Mouse (Mus musculus): ENCODE measurements at regions not wholly inside any gene's neighbourhood (a gene's known extent, or its start where the extent isn't known, plus 50 kb on each side); places are given as distances from the start of the nearest gene placed in this dataset.

DNA sequence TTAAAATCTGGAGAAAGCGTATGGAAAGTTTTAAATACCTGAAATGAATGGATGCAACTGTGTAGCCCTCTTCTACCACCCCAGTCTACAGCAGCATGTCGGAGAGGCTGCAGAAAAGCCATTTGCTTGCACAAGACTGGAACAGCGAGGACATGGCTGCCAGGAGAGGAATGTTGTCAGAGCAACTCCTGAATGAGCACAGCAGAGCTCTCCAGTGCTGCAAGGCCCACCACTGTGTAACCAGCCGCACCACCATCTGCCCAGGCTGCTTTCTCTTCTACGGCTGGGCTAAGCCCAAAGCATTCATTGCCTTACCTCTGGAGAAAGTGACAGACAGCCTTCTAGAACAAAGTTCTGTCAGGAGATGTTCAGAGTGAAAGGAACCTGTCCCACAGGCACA, 65.3 kb upstream of the Gm11238 start:
- DNase-seq (ENCODE audit: low spot score) (peak; percentile 52), ATAC-seq (ENCODE audit: low FRiP score) (no peak)
- 83% methylated on average over 5 of the region's 5 CpGs for WGBS

GRCm38 (mm10) chr4:73531604-73532003, 76.1 kb upstream of the Gm11238 start:
- DNase-seq (ENCODE audit: low spot score) = no peak
- Histone ChIP-seq H3K4me3 (ENCODE audit: low read depth, low read length) (no peak overlapping the region), H3K9me3 (ENCODE audit: low read length) (no peaks in the 10 kb centered on the region), H3K4me2 (ENCODE audit: low read depth, low read length, poor library complexity, severe bottlenecking) (no peak overlapping the region), H3K9ac (replicated peaks; ENCODE audit: low read length, poor library complexity, severe bottlenecking) (no peak overlapping the region), H3K27me3 (ENCODE audit: insufficient read depth, low read length) (no peaks in the 10 kb centered on the region), H3K27ac (ENCODE audit: low read depth, low read length) (no peak overlapping the region), H3K4me1 (ENCODE audit: insufficient read depth, low read length) (no peaks in the 10 kb centered on the region), H3K36me3 (ENCODE audit: insufficient read depth, low read length) (no peaks in the 10 kb centered on the region)
- no peak for TF ChIP-seq CTCF (IDR thresholded peaks at IDR 0.05)
- no peak for ATAC-seq (ENCODE audit: low FRiP score)
- WGBS = 94% methylated on average over 1 of the region's 1 CpGs

More for the DNA sequence above, 65.3 kb upstream of the Gm11238 start:
- Histone ChIP-seq H3K9me3 (ENCODE audit: low read length) (no peaks in the 10 kb centered on the region), H3K4me1 (ENCODE audit: insufficient read depth, low read length) (no peaks in the 10 kb centered on the region), H3K27me3 (ENCODE audit: insufficient read depth, low read length) (no peaks in the 10 kb centered on the region), H3K27ac (ENCODE audit: low read depth, low read length) (no peak overlapping the region), H3K4me2 (ENCODE audit: low read depth, low read length, poor library complexity, severe bottlenecking) (no peak overlapping the region), H3K36me3 (ENCODE audit: insufficient read depth, low read length) (no peaks in the 10 kb centered on the region), H3K9ac (replicated peaks; ENCODE audit: low read length, poor library complexity, severe bottlenecking) (no peak overlapping the region), H3K4me3 (ENCODE audit: low read depth, low read length) (no peak overlapping the region)
- TF ChIP-seq CTCF (IDR thresholded peaks at IDR 0.05) = no peak

DNA sequence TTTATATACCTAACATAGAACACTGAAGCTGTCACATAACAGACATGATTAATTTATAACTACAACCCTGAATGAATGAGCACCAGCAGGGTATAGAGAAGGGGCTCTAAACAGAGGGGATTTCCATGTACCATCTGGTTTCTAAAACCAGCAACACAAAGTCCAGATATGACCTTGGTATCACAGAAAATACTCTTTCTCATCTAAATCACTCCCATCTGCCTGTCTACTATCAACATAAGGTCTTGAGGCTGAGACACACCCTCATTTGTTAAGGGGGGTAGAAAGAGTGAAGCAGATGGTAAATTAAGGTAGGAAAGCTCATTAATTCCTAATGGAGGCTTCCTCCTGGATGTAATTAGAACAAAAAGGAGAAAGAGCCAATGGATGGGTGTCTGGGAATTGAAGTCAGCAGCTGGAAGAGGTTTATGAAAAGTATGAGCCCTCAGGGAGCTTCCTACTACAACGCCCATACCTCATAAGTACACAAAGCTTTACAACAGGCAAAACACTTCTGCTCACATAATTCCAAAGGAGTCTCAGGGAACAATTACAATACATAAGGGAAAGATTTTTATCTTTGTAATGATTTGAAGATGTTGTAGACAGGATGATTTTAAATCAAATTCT, 83.0 kb upstream of the Gm11238 start:
- Histone ChIP-seq H3K36me3 (ENCODE audit: insufficient read depth, low read length) (no peaks in the 10 kb centered on the region), H3K27me3 (ENCODE audit: insufficient read depth, low read length) (no peaks in the 10 kb centered on the region), H3K4me3 (ENCODE audit: low read depth, low read length) (no peak overlapping the region), H3K27ac (ENCODE audit: low read depth, low read length) (no peak overlapping the region), H3K9me3 (ENCODE audit: low read length) (no peaks in the 10 kb centered on the region), H3K4me2 (ENCODE audit: low read depth, low read length, poor library complexity, severe bottlenecking) (no peak overlapping the region), H3K9ac (replicated peaks; ENCODE audit: low read length, poor library complexity, severe bottlenecking) (no peak overlapping the region), H3K4me1 (ENCODE audit: insufficient read depth, low read length) (no peaks in the 10 kb centered on the region)
- ATAC-seq (ENCODE audit: low FRiP score) = no peak
- no peak for DNase-seq (ENCODE audit: low spot score)
- TF ChIP-seq CTCF (IDR thresholded peaks at IDR 0.05) = no peak
- 79% methylated on average over 1 of the region's 1 CpGs for WGBS

- ATAC-seq (ENCODE audit: low FRiP score) = no peak
- no peak for TF ChIP-seq CTCF (IDR thresholded peaks at IDR 0.05)
- no peak overlapping the region for H3K9ac ChIP-seq (replicated peaks; ENCODE audit: low read length, poor library complexity, severe bottlenecking)
These were observed 88.8 kb upstream of the Gm11238 start for GRCm38 (mm10) chr4:73518742-73519384.

DNA sequence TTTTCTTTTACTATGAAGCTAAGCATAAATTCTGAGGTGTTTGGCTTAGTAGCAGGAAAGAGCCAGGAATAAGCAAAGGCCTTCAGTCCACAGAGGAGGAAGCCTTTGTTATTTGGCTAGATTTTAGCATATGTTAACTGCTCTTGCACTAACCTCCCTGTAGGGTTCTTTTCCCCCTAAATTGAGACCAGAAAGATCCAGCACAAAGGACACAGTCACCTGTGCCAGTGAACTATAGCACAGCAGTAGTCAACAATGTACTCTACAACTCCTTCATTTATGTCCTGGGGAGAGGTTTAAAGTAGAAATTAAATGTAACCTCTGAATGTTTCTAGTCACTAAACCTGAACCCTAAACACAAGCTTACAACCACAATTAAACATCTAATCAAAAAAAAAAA, 90.1 kb upstream of the Gm11238 start:
- no peak overlapping the region for H3K4me3 ChIP-seq (ENCODE audit: low read depth, low read length)
- H3K36me3 ChIP-seq (ENCODE audit: insufficient read depth, low read length) = no peaks in the 10 kb centered on the region
- H3K4me2 ChIP-seq (ENCODE audit: low read depth, low read length, poor library complexity, severe bottlenecking) = no peak overlapping the region
- H3K9ac ChIP-seq (replicated peaks; ENCODE audit: low read length, poor library complexity, severe bottlenecking) = no peak overlapping the region
- TF ChIP-seq CTCF (IDR thresholded peaks at IDR 0.05) = no peak
- no peaks in the 10 kb centered on the region for H3K4me1 ChIP-seq (ENCODE audit: insufficient read depth, low read length)
- DNase-seq (ENCODE audit: low spot score) (no peak), ATAC-seq (ENCODE audit: low FRiP score) (no peak)
- no peaks in the 10 kb centered on the region for H3K9me3 ChIP-seq (ENCODE audit: low read length)
- H3K27me3 ChIP-seq (ENCODE audit: insufficient read depth, low read length) = no peaks in the 10 kb centered on the region
- no peak overlapping the region for H3K27ac ChIP-seq (ENCODE audit: low read depth, low read length)

More at GRCm38 (mm10) chr4:73518742-73519384, 88.8 kb upstream of the Gm11238 start:
- Histone ChIP-seq H3K4me3 (ENCODE audit: low read depth, low read length) (no peak overlapping the region), H3K27me3 (ENCODE audit: insufficient read depth, low read length) (no peaks in the 10 kb centered on the region), H3K4me1 (ENCODE audit: insufficient read depth, low read length) (no peaks in the 10 kb centered on the region), H3K9me3 (ENCODE audit: low read length) (no peaks in the 10 kb centered on the region), H3K36me3 (ENCODE audit: insufficient read depth, low read length) (no peaks in the 10 kb centered on the region), H3K4me2 (ENCODE audit: low read depth, low read length, poor library complexity, severe bottlenecking) (no peak overlapping the region), H3K27ac (ENCODE audit: low read depth, low read length) (no peak overlapping the region)
- no peak for DNase-seq (ENCODE audit: low spot score)

DNA sequence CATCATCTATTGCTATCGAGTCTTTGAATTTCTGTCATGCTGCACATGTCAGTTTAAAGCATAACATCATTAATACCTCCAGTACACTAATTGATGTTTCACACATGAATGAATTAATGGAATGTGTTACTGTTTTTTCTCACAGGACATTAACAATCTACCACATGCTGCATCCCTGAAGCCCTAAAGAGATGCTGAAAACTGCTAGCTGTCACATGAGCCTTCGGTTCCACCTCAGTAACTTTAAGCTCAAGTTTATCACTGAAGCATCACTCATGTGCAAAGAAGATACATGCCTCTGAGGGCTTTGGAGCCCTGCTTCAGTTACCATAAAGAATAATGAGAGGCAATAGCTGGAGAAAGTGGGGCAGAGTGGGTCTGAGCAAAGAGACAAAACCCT, 91.0 kb upstream of the Gm11238 start:
- Histone ChIP-seq H3K9me3 (ENCODE audit: low read length) (no peaks in the 10 kb centered on the region), H3K4me2 (ENCODE audit: low read depth, low read length, poor library complexity, severe bottlenecking) (no peak overlapping the region), H3K27me3 (ENCODE audit: insufficient read depth, low read length) (no peaks in the 10 kb centered on the region), H3K4me1 (ENCODE audit: insufficient read depth, low read length) (no peaks in the 10 kb centered on the region), H3K36me3 (ENCODE audit: insufficient read depth, low read length) (no peaks in the 10 kb centered on the region), H3K27ac (ENCODE audit: low read depth, low read length) (no peak overlapping the region), H3K9ac (replicated peaks; ENCODE audit: low read length, poor library complexity, severe bottlenecking) (no peak overlapping the region), H3K4me3 (ENCODE audit: low read depth, low read length) (no peak overlapping the region)
- no peak for TF ChIP-seq CTCF (IDR thresholded peaks at IDR 0.05)
- ATAC-seq (ENCODE audit: low FRiP score) (no peak), DNase-seq (ENCODE audit: low spot score) (no peak)
- WGBS = 58% methylated on average over 2 of the region's 2 CpGs
